Mouse (Mus musculus) G1E-ER4 (cell line): ENCODE measurements around the gene Cacng1. TPM values are rescaled to one million over a fixed set of nuclear protein-coding genes. Genes with fewer than 3 reads are reported as not detected.

Experiments
- GATA1 ChIP-seq: IDR thresholded peaks from one replicate; pipeline ENCODE4 v1.8.0; 2012; ENCODE audit warnings: low read length, inconsistent platforms
- polyA plus RNA-seq: library from polyadenylated mRNA; stranded (reverse); fragments of >175 nt; gene quantifications from 2 replicates; pipeline ENCODE4 v1.2.3, GENCODE M21; 2012

Cacng1 gene
- polyA plus RNA-seq, 1 experiment: not detected

DNA sequence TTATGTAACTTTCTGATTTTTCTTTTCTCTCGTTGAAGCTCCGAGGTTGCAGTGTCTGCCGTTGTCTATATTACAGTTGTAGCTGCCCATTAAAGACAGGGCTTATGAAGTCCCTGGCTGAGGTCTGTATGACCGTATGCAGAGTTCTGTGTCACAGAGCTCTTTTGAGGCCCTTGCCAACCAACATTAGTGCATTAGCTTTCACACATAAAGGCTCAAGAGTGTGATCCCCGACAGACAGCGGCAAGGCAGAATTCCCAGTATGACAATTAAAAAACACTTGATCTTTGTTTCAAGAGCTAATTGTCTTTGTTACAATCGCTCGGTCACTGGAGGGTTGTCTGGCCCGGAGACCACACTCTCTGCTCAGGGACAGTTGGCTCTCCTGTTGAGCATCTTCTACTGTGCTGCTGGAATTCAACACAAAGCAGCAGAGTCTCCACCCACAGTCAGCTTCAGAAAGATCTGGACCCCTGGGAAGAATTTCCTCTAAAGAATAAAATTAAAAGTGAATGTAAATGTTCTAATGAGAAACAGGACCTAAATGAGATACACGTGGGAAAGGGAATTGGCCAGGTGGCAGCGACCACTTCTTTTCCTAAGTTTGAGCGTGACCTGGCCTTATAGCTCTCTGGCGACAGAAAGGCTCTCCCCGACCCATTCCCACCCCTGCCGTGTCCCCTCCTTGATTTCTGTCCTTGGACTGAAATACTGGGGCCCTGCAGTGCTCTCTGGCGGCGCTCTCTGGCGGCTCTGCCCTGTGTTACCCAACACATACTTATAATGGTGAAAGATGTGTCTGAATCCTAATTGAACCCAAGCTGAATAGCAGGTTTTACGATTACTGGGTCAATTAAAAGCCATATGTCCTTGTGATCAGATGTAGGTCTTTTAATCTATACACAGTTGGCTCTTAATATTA, 32.5 kb downstream of the Cacng1 start:
- TF ChIP-seq GATA1: no peak

DNA sequence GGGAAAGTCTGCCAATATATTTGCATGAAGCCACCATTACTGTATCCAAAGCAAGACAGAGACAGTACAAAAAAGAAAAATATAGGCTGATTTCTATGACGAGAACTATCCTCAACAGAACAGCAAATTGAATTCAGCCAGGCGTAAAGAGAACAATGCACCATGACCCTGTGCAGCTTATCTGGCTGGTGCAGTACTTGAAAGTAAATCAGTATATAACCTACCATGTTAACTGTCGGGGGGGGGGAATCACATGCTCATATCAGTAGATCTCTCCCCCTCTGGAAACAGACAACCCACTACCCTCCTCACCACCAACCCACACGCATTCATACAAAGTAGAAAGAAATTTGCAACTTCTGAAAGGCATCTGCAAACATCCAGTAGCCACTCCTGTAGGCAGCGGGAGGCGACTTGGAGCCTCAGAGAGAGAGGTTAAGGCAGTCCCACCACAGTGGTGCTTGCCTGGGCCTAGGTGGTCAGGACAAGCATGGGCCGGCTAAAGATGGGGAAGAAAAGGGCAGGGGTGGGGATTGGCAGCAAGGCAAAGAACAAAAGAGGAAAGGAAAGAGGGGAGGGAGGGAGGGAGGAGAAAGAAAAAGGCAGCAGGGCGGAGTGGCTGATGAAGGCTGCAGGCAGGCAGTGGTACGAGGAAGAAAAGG, 33.5 kb downstream of the Cacng1 start:
- TF ChIP-seq GATA1: no peak

DNA sequence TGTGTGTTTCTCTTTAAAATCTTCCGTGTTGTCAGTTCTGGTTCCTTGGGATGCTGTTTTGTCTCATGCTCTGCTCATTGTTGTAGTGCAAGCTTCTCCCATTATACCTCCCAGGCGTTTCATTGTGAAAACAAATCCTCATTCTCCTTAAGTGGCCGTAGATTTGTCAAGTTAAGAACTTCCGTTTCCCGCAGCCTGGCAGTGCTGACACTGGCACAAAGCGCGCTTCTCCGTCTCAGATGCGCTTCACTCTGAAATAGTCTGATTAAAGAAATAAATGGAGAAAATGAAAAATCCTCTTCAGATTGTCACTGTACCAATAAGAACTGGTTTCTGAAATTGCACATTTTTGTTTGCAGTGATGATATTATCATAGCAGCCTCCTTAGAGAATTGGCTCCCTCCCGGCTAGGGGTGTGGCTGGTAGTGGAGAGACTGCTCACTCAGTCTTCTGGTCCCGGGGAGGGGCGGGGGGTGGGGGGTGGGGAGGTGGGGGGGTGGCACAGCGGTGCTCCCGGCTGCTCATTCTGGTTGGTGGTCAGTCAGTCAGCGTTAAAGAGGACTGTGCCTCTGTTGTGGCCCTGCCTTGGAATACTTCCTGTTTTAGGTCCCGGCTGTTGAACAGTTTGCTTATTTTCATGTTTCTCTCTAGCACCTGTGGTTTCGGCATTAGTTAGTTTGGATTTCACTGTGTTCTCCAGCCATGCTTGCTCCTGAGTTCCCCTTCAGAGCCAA, 39.9 kb downstream of the Cacng1 start:
- TF ChIP-seq GATA1: no peak

DNA sequence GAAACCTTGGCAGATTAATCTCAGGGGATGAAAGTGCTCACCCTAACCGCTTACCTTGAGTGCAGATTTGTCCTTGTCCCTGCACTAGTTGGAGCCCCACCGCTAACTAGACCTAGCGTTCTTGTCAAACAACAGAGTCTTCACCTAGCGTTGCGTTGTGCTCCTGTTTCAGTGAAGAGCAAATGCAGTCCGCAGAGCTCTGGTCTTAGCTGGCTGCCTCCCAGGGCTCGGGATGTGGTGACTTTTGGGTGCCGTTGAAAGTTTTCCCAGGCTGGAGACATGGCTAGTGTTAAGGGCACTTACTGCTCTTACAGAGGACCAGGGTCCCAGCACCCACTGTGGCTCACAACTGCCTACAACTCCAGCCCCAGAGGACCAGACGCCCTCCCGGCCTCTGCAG, 41.1 kb downstream of the Cacng1 start:
- TF ChIP-seq GATA1: no peak

DNA sequence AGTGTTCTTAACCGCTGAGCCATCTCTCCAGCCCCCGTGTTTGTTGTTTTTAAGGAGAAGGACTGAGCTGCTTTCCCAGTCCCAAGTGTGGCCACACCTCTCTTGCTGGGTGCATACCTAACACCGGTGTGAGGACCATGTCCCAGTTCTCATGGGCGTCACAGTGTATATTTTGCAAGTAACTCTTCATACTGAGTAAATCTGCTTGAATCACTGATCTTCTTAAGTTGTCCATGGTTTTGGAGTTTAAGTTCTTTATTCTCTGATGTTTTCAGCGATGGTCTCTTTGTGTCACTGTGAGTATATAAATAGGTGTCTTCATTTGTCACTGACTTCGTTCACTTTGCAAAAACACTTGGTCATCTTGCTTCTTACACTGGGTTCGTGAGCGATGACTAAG, 41.7 kb downstream of the Cacng1 start:
- no peak for TF ChIP-seq GATA1

DNA sequence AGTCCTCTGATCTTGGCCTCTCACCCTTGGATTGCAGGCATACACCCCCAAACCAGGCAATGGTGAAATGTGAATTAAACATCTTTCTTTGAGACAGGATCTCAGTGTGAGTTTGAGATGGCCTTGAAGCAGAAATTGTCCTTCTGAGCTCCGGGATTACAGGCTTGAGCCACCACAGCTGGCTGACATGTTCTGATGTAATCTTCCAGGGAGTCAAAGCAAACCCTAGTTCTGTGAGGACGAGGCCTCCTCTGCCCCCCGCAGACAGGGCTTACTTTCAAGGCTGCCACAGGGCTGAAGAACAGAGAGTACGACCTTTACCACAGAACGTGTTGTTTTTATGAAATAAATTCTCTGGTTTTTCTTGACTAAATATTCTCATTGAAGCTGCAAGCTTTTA, 42.3 kb downstream of the Cacng1 start:
- no peak for TF ChIP-seq GATA1

DNA sequence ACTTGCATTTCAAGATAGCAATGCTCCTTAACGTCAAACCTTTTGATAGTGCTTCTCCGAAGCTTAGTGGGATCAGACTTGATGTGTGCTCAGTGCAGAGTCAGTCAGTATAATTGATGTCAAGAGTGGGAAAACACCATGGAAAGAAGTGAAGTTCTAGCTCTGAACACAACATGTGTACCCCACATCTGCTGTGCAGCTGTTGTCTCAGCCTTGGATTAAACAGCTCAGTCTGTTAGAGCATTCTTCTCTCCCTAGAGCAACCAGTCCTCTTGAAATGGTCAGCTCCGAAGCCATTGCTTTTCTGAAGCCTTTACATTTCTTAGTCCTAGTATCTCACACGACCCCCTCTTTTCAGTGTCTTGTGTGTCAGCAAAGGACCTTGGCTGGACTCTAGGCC, 47.3 kb downstream of the Cacng1 start:
- no peak for TF ChIP-seq GATA1

DNA sequence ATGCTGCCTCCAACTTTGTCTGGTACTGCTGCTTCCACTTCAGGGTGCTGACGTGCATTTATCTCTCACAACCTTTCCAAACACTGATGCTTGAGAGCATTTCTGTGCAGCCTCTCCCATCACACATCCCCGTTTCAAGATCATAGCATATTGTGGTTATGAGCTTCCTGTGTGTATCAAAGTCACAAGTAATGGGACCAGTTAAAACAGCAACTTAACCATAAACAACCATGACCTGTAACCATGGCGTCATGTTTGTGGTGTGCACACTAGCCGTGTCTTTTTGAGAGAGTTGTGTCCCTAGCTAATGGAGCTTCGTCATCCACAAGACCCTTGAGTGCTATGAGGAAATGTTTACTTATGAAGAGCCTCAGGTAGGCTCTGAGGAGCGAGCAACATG, 48.1 kb downstream of the Cacng1 start:
- no peak for TF ChIP-seq GATA1

DNA sequence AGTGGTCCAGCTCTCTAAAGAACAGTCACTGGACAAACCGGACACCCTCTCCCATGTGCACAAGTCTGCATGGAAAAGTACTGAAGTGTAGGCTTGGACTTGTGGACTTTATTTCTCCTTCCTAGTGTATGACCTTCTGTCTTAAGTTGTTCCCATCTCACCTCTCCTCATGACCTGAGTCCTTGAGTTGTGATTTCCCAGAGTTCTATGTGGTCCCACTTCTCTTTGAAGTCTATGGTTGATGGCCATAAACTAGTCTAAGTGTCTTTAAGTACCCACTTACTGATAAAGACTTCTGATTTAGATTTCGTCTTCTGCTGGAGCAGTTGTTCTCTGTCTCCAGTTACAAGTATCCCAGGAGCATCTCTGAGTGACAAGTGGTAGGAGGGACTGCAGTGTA, 48.8 kb downstream of the Cacng1 start:
- TF ChIP-seq GATA1: no peak

DNA sequence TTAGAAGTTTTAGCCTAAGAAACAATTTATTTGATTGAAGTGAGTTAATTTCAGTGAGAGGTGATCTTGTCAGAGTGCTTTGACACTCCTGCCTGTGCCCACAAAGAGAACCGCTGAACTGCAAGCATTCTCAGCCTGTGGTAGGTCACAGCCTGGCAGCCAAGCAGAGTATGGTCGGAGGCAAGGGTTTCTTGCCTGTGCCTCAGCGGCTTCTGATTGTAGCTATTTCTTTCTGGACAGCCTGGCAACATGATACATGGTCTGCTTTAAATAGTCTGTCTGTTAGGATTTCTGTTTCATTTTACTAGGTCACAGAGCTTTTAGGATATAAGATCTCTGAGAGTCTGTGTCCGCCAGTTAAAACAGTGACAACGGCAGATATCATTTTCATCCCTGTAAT, 53.7 kb downstream of the Cacng1 start:
- no peak for TF ChIP-seq GATA1

DNA sequence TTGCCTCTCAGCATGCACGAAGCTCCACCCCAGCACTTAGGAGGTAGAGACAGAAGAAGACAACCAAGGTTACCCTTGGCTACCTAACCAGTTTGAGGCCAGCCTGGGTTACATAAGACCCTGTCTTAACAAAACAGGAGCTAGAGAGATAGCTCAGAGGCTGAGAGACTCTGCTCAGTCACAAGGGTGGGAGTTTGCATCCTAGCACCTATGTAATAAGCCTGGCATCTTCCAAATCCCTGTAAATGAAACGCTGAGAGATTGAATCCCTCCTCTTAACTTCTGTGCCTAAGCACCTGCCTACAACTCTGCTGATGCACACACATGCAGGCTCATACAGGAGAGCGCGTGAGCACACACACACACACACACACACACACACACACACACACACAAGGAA, 55.9 kb downstream of the Cacng1 start:
- TF ChIP-seq GATA1: no peak

DNA sequence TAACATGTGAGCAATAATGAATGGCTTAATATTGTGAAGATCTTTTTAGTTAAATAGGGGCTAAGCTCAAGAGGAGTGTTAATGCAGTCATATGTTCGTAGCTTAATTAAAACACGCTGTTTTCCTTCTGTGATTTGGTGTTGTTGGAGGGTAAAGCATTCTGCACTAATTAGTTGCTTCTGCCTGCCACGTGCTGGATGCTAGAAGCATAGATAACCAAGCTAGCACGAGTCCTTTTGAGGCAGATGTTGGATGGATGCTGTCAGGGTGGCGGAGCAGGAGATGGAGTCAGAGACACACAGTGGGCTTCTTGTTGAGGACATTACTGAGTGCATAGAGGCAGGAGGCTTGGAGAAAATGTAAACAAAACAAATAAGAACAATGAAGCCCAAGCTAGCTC, 59.2 kb downstream of the Cacng1 start:
- no peak for TF ChIP-seq GATA1

DNA sequence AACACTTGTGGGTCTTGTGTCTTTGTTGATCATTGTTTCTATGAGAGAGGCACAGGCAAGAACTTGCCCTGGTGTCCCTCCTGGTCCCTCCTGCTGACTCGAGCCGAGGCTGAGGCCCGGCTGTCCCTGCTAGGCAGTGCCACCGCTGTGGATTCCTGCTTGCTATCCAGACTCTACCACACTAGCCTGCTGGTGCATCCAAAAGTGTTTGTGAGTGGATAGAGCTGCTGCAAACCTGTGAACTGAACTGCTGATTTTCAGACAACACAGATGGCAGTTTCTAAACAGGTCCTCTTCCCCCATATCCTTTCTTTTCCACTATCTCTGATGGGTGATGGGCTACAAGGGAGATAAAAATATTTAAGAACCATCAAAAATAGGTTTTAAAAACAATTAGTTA, 60.8 kb downstream of the Cacng1 start:
- no peak for TF ChIP-seq GATA1

Other genes starting within 250 kb of the Cacng1 start
- gene Pitpnc1, start 245.8 kb downstream of the Cacng1 start, polyA plus RNA-seq: 14.9 and 15.9 TPM in 2 replicates
- 40.7 and 55.8 TPM in 2 replicates for gene Psmd12, start 237.0 kb downstream of the Cacng1 start, polyA plus RNA-seq
- 76.9 and 88.8 TPM in 2 replicates for gene Helz, start 168.6 kb downstream of the Cacng1 start, polyA plus RNA-seq
- not detected in 2 replicates for gene Cacng4, start 78.0 kb upstream of the Cacng1 start, polyA plus RNA-seq
- not detected in 2 replicates for gene Cacng5, start 198.5 kb upstream of the Cacng1 start, polyA plus RNA-seq